Mouse (Mus musculus) embryonic fibroblast, embryonic 13.5 days (primary cell): ENCODE data around the gene Cemip.

Source experiments
- CTCF ChIP-seq: IDR thresholded peaks from 2 replicates; pipeline ENCODE4 v1.5.1; 2011; ENCODE audit warnings: mild to moderate bottlenecking, control low read depth, low read length, moderate library complexity, borderline replicate concordance; ENCODE audit not compliant: insufficient read depth
- POLR2A ChIP-seq: IDR thresholded peaks from 2 replicates; pipeline ENCODE4 v1.6.1; 2011; ENCODE audit warnings: low read depth, mild to moderate bottlenecking, control low read depth, low read length, moderate library complexity

DNA sequence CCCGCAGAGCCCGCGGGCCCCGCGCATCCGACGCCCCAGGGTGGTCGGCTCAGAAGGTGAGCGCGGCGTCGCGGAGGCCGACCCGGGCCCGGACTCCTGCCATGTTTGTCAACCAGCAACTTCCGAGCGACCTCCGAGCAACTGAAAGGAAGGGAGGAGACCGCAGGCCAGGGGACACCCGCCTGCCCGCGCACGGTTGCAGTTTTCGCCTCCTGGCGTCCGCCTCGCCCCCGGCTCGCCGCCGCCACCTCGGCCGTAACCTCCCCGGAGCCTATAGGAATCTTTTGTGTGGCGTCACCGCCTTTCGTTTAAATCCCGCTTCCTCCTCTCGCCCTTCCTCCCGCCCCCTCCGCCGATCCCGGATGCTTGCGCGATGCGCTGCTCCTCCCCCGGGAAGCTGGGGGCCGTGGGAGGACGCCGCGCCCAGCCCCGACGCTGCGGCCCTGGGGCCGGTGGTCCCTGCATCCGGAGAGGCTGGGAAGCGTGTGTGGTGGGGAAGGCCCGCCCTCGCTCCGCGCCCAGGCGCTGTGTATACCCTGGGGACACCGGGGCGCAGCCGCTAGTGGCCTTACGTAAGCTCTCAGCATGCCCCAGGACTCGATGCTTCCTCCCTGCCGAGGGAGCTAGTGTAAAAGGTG, 202.2 kb downstream of the Cemip start, which contains the start of the genes Tlnrd1 and Mesd:
- no peak for TF ChIP-seq CTCF
- peak; percentile 61 for TF ChIP-seq POLR2A
